Mouse (Mus musculus) MEL (cell line): ENCODE measurements around the gene Gbp8.

ENCODE experiments used
- CTCF ChIP-seq, 3 experiments: IDR thresholded peaks in 2 of 3; conservative IDR thresholded peaks in 1 of 3; 2 replicates each; pipeline ENCODE4 v1.5.1; 2011 to 2012; ENCODE audit warnings: low read length in 3 of 3, low read depth in 2 of 3, mild to moderate bottlenecking in 2 of 3, improper control_type of control experiment in 1 of 3, inconsistent platforms in 1 of 3, mixed read lengths in 1 of 3, moderate library complexity in 1 of 3; ENCODE audit not compliant: control insufficient read depth in 1 of 3, insufficient read depth in 1 of 3, poor library complexity in 1 of 3, severe bottlenecking in 1 of 3
- MXI1 ChIP-seq: IDR thresholded peaks from 2 replicates; pipeline ENCODE4 v1.6.1; 2011; ENCODE audit warnings: mild to moderate bottlenecking, low read depth, low read length, improper control_type of control experiment
- POLR2A ChIP-seq, 2 experiments: IDR thresholded peaks; 2 replicates each; pipeline ENCODE4 v1.6.1; 2011 to 2012; ENCODE audit warnings: low read length in 2 of 2, mild to moderate bottlenecking in 2 of 2, control low read depth in 1 of 2, improper control_type of control experiment in 1 of 2, low read depth in 1 of 2, moderate library complexity in 1 of 2; ENCODE audit not compliant: control insufficient read depth in 1 of 2, insufficient read depth in 1 of 2, poor library complexity in 1 of 2
- SMC3 ChIP-seq: IDR thresholded peaks from 2 replicates; pipeline ENCODE4 v1.6.1; 2011; ENCODE audit warnings: low read depth, low read length, improper control_type of control experiment
- TCF12 ChIP-seq: IDR thresholded peaks from 2 replicates; pipeline ENCODE4 v1.6.1; 2014; ENCODE audit warnings: low read depth, mild to moderate bottlenecking, inconsistent platforms, low read length, improper control_type of control experiment, moderate library complexity
- ZKSCAN1 ChIP-seq: IDR thresholded peaks from 2 replicates; pipeline ENCODE4 v1.6.1; 2012; ENCODE audit warnings: low read depth, mild to moderate bottlenecking, inconsistent platforms, low read length, improper control_type of control experiment, moderate library complexity
- ZMIZ1 ChIP-seq: IDR thresholded peaks from 2 replicates; pipeline ENCODE4 v1.6.1; 2012; ENCODE audit warnings: low read depth, mild to moderate bottlenecking, inconsistent platforms, low read length, improper control_type of control experiment, moderate library complexity

DNA sequence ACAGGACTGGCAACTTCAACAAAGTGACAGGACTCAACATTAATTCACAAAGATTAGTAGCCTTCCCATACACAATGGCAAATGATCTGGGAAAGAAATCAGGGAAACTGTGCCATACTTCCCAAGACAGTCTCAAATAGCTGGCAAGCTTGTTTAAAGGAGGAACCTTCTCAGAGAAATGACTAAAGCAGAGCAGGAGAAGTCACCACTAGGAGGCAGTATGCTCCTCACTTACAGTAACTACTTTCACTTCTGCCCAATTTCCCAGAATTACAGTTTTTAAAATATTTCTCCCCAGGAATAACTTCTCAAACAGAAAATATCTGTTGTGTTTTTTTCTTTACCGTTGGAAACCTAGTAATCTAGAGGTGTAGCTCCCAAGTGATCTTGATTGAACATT is 152.6 kb downstream of the Gbp8 start:
- TF ChIP-seq CTCF (IDR thresholded peaks at IDR 0.05 in 2 of 3, conservative IDR thresholded peaks at IDR 0.05 in 1 of 3; ENCODE audit: control insufficient read depth in 1 of 3, insufficient read depth in 1 of 3, low read depth in 2 of 3, low read length in 3 of 3, poor library complexity in 1 of 3, severe bottlenecking in 1 of 3) (peak in 2 of 3 experiments; percentile 14 to 59; a peak in 3 of 6 replicates), ZKSCAN1 (no peak), ZMIZ1 (no peak), SMC3 (peak; percentile 49), TCF12 (no peak), POLR2A (IDR thresholded peaks at IDR 0.05; ENCODE audit: control insufficient read depth in 1 of 2, insufficient read depth in 1 of 2, low read depth in 1 of 2, low read length in 2 of 2, poor library complexity in 1 of 2) (no peak), MXI1 (no peak)
